Mouse (Mus musculus) hindbrain, embryonic 16.5 days (tissue): ENCODE results near the gene Pter. TPM values are rescaled to one million over a fixed set of nuclear protein-coding genes. Genes with fewer than 3 reads are reported as not detected.
A peak's percentile ranks its signal among the peaks of the same experiment; 100 is the strongest.

Source experiments
- ATAC-seq: fragments of 200-750 bp; cut with Nextera tagmentation; 2 replicates; pipeline ENCODE4 v1.8.0; 2017; ENCODE audit warnings: moderate TSS enrichment, moderate library complexity
- H3K27ac ChIP-seq: fragments of 300-500 bp; sonication (generic); 2 replicates; pipeline ENCODE4 v1.5.1; 2014; ENCODE audit warnings: low read depth, mild to moderate bottlenecking, control low read depth, low read length, moderate library complexity
- H3K27me3 ChIP-seq: fragments of 300-500 bp; sonication (generic); replicated peaks from 2 replicates; pipeline ENCODE4 v1.6.1; 2014; ENCODE audit warnings: low read length; ENCODE audit not compliant: control insufficient read depth, insufficient read depth
- H3K36me3 ChIP-seq: fragments of 300-500 bp; sonication (generic); 2 replicates; pipeline ENCODE4 v1.6.1; 2014; ENCODE audit warnings: mild to moderate bottlenecking, low read length, moderate library complexity, mixed read lengths; ENCODE audit not compliant: control insufficient read depth, insufficient read depth
- H3K4me1 ChIP-seq: fragments of 300-500 bp; sonication (generic); 2 replicates; pipeline ENCODE4 v1.6.1; 2014; ENCODE audit warnings: low read depth, low read length; ENCODE audit not compliant: control insufficient read depth, insufficient read depth
- H3K4me2 ChIP-seq: fragments of 300-500 bp; sonication (generic); 2 replicates; pipeline ENCODE4 v1.6.1; 2014; ENCODE audit warnings: mild to moderate bottlenecking, low read length, control low read depth, moderate library complexity
- H3K4me3 ChIP-seq: fragments of 300-500 bp; sonication (generic); 2 replicates; pipeline ENCODE4 v1.5.1; 2014; ENCODE audit warnings: mild to moderate bottlenecking, low read length, control low read depth, moderate library complexity
- H3K9ac ChIP-seq: fragments of 300-500 bp; sonication (generic); 2 replicates; pipeline ENCODE4 v1.6.1; 2014; ENCODE audit warnings: low read depth, mild to moderate bottlenecking, control low read depth, low read length, moderate library complexity
- H3K9me3 ChIP-seq: fragments of 300-500 bp; sonication (generic); 2 replicates; pipeline ENCODE4 v1.6.1; 2014; ENCODE audit warnings: mild to moderate bottlenecking, low read length, moderate library complexity; ENCODE audit not compliant: control insufficient read depth
- WGBS: fragments of 180-500 bp; shearing (Covaris S2); extraction: QIAGEN DNeasy Blood & Tissue Kit; methylation state at CpG from one replicate; pipeline ENCODE4 v1.1.7; 2014; 5-methylcytosine and 5-hydroxymethylcytosine counted together
- polyA plus RNA-seq: library from polyadenylated mRNA; unstranded; fragments of >200 nt; fragmentation: Nextera tagmentation; extraction: Ambion mirVana; gene quantifications from 2 replicates; pipeline ENCODE4 v1.2.1, GENCODE M21; 2015

Gene Pter
- polyA plus RNA-seq = 8.0 and 9.3 TPM in 2 replicates

- Histone ChIP-seq H3K27ac (no peak within 1 kb of the TSS), H3K4me2 (peak within 1 kb of the TSS; percentile 68), H3K9me3 (no peaks in the 10 kb centered on the region), H3K36me3 (no peaks in the 10 kb centered on the region), H3K9ac (peak within 1 kb of the TSS; percentile 51), H3K27me3 (no peaks in the 10 kb centered on the region), H3K4me1 (no peaks in the 10 kb centered on the region; the same call in 1 of the 2 replicates), H3K4me3 (peak within 1 kb of the TSS; percentile 41)
- peak; percentile 95 for ATAC-seq
- WGBS = 1% methylated on average over 24 of the region's 24 CpGs
Observed at GRCm38 (mm10) chr2:12923804-12924591, at the start of gene Pter. Gene Pter (plus strand): TSS chr2:12924041.

DNA sequence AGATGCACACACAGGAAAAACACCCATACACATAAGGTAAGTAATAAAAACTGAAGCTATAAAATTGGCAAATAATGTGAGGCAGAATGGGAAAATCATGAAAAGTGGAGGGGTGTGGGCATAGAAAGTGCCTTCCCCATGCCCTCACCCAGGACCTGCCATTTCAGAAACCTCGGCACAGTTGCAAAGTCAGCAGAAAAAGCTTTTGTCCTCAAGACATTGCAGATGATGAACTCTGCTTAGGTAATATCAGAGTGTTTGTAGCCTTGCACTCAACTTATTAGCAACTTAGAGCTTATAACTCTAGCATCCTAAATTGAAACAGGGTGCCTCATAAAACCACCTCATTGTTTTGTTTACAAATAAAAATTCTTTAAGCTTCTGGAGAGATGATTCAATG lies 49.6 kb upstream of the Pter start:
- Histone ChIP-seq H3K4me3 (no peak overlapping the region), H3K9me3 (no peaks in the 10 kb centered on the region), H3K36me3 (no peaks in the 10 kb centered on the region), H3K4me2 (no peak overlapping the region), H3K4me1 (no peaks in the 10 kb centered on the region), H3K27me3 (no peaks in the 10 kb centered on the region), H3K27ac (no peak overlapping the region), H3K9ac (no peak overlapping the region)
- 50% methylated on average over 1 of the region's 1 CpGs for WGBS
- no peak for ATAC-seq

- Histone ChIP-seq H3K9me3 (no peaks in the 10 kb centered on the region), H3K4me1 (peaks cover 2% of the 10 kb centered on the region; the same call in 1 of the 2 replicates), H3K27me3 (no peaks in the 10 kb centered on the region), H3K9ac (no peak overlapping the region), H3K4me2 (no peak overlapping the region), H3K4me3 (no peak overlapping the region), H3K36me3 (no peaks in the 10 kb centered on the region), H3K27ac (no peak overlapping the region)
- WGBS = 77% methylated on average over 2 of the region's 2 CpGs
- ATAC-seq = no peak
Observed at GRCm38 (mm10) chr2:12879492-12879891, 44.3 kb upstream of the Pter start.

DNA sequence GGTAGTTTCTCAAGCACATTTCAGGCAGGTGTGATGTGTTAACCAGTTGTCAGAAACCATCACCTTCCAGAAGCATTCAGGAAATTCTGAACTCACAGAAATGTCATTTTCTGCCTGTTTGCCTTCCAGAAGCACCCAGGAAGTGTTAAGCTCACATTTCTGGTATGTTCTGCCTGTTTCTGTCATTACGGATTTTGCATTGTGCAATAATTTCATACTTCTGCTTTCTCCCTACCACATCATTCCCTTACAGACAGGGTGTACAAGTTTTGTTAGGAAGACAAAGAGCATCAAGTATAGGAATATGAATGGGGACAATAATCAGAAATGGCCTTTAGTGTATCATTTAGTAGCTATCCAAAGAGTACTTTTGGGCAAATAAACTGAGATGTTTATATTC lies 42.8 kb upstream of the Pter start:
- 98% methylated on average over 1 of the region's 1 CpGs for WGBS
- Histone ChIP-seq H3K9ac (no peak overlapping the region), H3K36me3 (no peaks in the 10 kb centered on the region), H3K4me3 (no peak overlapping the region), H3K4me2 (no peak overlapping the region), H3K27ac (no peak overlapping the region), H3K9me3 (no peaks in the 10 kb centered on the region), H3K27me3 (no peaks in the 10 kb centered on the region), H3K4me1 (peaks cover 2% of the 10 kb centered on the region; the same call in 1 of the 2 replicates)
- no peak for ATAC-seq

DNA sequence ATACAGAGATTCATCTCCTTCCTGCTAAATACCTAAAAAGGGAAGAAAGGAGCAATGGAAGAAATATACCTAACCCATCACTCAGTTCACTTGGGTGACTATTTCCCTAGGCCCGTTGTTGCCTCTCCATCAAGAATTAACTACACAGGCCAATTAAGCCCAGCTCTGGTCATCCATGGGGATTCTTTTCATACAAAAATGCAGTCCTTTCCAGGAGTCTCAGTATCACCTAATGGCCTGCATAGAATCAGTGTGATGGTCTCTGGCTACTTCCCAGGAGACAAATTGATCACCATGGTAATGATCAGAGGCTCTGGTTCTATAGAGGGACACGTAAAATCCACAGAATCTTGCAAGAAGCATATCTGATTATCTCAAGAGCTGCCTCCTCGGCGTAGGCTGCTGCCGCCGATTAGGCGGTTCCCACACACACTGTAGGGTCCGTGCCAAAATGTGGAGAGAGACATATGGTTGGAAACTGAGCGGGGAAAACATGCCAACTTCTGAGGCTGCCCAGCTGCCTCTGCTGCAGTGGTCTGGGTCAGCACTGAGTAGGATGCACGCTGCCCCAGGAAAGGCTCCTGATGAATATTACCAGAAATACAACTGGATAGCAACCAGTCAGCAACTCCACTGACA lies 40.4 kb upstream of the Pter start:
- no peaks in the 10 kb centered on the region for H3K27me3 ChIP-seq
- peaks cover 2% of the 10 kb centered on the region; the same call in 1 of the 2 replicates for H3K4me1 ChIP-seq
- H3K36me3 ChIP-seq = no peaks in the 10 kb centered on the region
- 52% methylated on average over 10 of the region's 10 CpGs for WGBS
- no peak overlapping the region for H3K27ac ChIP-seq
- H3K9ac ChIP-seq = no peak overlapping the region
- peak; percentile 97 for ATAC-seq
- H3K4me3 ChIP-seq = no peak overlapping the region
- no peak overlapping the region for H3K4me2 ChIP-seq
- no peaks in the 10 kb centered on the region for H3K9me3 ChIP-seq

- 39% methylated on average over 2 of the region's 2 CpGs for WGBS
- Histone ChIP-seq H3K36me3 (no peaks in the 10 kb centered on the region), H3K27ac (no peak overlapping the region), H3K4me1 (peaks cover 2% of the 10 kb centered on the region; the same call in 1 of the 2 replicates), H3K4me2 (no peak overlapping the region), H3K9ac (no peak overlapping the region), H3K9me3 (no peaks in the 10 kb centered on the region), H3K4me3 (no peak overlapping the region), H3K27me3 (no peaks in the 10 kb centered on the region)
- no peak for ATAC-seq
Observed at GRCm38 (mm10) chr2:12887015-12887414, 36.8 kb upstream of the Pter start.

DNA sequence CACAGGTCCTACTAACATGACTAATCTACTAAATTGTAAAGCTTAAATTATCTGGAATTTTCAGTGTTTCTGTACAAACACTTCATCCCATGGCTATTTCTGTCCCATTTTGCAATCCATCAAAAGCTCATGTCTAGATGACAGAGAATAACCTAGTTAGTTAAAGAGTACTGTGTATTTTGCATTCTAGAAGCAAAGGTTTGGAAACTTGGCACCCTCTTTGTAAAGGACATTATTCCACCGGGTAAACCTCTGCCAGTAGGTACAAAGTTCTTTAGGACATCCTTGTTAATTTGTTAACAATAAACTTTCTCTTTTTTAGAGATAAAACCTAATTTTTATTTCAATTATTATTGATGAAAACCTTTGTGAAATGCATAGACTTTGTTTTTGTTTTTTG lies 18.1 kb upstream of the Pter start:
- H3K4me3 ChIP-seq = no peak overlapping the region

GRCm38 (mm10) chr2:12925643-12926042 lies 1.8 kb downstream of the Pter start:
- H3K27me3 ChIP-seq = no peaks in the 10 kb centered on the region
- no peak overlapping the region for H3K27ac ChIP-seq
- 82% methylated on average over 1 of the region's 1 CpGs for whole genome bisulfite sequencing
- no peak for ATAC-seq
- no peaks in the 10 kb centered on the region for H3K36me3 ChIP-seq
- no peaks in the 10 kb centered on the region for H3K9me3 ChIP-seq
- no peaks in the 10 kb centered on the region; the same call in 1 of the 2 replicates for H3K4me1 ChIP-seq
- H3K9ac ChIP-seq = no peak overlapping the region
- H3K4me2 ChIP-seq = no peak overlapping the region
- no peak overlapping the region for H3K4me3 ChIP-seq

More for the DNA sequence above, 18.1 kb upstream of the Pter start:
- H3K4me2 ChIP-seq = no peak overlapping the region
- H3K36me3 ChIP-seq = no peaks in the 10 kb centered on the region
- H3K9ac ChIP-seq = no peak overlapping the region
- H3K4me1 ChIP-seq = no peaks in the 10 kb centered on the region
- H3K27me3 ChIP-seq = no peaks in the 10 kb centered on the region
- no peak overlapping the region for H3K27ac ChIP-seq
- H3K9me3 ChIP-seq = no peaks in the 10 kb centered on the region
- 92% methylated on average over 1 of the region's 1 CpGs for WGBS
- no peak for ATAC-seq

DNA sequence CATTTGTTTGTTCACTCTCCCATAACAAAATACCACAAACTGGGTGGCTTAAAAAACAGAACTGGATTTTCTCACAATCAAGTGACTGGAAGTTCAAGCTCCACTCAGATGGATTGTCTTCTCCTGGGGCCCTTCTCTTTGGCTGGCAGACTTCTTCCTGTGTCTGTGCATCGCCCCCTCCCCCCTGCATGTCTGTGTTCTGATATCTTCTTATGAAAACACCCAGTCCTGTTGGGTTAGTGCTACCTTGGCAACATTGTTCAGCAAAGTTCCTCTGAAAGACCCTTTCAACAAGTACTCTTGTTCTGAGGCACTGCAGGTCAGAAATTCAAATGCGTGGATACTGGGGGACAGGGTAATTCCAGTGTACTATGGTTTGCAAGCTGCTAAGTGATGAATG lies 6.5 kb downstream of the Pter start:
- Histone ChIP-seq H3K9me3 (no peaks in the 10 kb centered on the region), H3K4me2 (no peak overlapping the region), H3K9ac (no peak overlapping the region), H3K27me3 (no peaks in the 10 kb centered on the region), H3K4me3 (no peak overlapping the region), H3K36me3 (no peaks in the 10 kb centered on the region), H3K4me1 (no peaks in the 10 kb centered on the region), H3K27ac (no peak overlapping the region)
- no peak for ATAC-seq
- 77% methylated on average over 2 of the region's 2 CpGs for WGBS
